Mouse (Mus musculus): ENCODE data around the gene Chd3. TPM values are rescaled to one million over a fixed set of nuclear protein-coding genes. Genes with fewer than 3 reads are reported as not detected.
"Not testable (repeated sequence)": the region's sequence is repeated elsewhere in the genome, so short reads cannot be mapped to it uniquely, and the experiment has no call there.

The Chd3 gene
- polyA plus RNA-seq, 1 experiment from 2014 or later = 39.4 TPM

DNA sequence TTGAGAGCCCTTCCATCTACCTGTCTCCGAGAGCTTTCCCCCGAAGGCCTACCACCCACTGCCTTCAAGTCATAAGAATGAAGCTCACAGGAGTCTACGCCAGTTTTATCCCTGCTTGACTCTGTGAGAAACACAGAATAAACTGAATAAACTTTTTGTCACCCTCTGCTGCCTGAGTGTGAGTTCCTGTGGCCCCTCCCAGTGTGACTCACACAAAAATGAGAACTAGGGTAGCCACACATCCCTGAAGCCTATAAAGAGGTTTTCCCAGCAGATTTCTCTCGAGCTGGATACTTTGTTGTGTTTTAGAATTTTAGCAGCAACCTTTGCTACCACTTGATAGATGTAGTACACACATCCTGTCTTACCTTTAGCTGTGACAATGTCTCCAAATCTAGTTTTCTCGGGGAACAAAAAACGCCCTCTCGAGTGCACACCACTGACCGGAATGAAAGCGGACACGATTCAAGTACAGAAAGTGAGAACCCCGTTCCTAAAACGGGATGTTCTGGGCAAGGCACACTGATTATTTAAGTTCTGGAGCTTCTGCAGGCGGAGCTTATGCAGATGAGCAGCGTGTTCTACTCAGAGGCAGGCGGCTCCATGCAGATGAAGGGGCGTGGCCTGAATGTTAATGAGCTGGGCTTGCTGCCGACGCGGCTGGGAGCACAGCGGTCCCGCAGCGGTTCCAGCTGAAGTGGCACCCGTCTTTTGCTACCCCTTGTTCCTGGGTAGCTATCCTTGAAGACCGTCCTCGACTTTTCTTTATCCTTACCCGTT lies 43.4 kb downstream of the Chd3 start, which contains the start of gene Kcnab3:
Gene Kcnab3, plus strand, starts transcription at position 631 of the 780 bp plus-strand sequence.
- Histone ChIP-seq H3K9ac (ENCODE audit: low read length) (peak within 1 kb of the TSS; percentile 66), H3K27ac (ENCODE audit: low read depth, low read length) (no peak within 1 kb of the TSS), H3K27me3 (ENCODE audit: control insufficient read depth, insufficient read depth, low read length) (peaks cover 16% of the 10 kb centered on the region), H3K4me3 (ENCODE audit: low read depth, low read length) (peak within 1 kb of the TSS; percentile 50), H3K4me2 (peak within 1 kb of the TSS; percentile 91), H3K4me1 (ENCODE audit: control insufficient read depth, insufficient read depth, low read length) (peaks cover 30% of the 10 kb centered on the region), H3K9me3 (ENCODE audit: control insufficient read depth, low read length) (no peaks in the 10 kb centered on the region), H3K36me3 (ENCODE audit: control insufficient read depth, insufficient read depth, low read length) (no peaks in the 10 kb centered on the region)
- peak; percentile 98 for DNase-seq (ENCODE audit: low spot score, missing footprints)
- ATAC-seq (ENCODE audit: low FRiP score) = peak; percentile 71
- 12% methylated on average over 26 of the region's 26 CpGs for WGBS

DNA sequence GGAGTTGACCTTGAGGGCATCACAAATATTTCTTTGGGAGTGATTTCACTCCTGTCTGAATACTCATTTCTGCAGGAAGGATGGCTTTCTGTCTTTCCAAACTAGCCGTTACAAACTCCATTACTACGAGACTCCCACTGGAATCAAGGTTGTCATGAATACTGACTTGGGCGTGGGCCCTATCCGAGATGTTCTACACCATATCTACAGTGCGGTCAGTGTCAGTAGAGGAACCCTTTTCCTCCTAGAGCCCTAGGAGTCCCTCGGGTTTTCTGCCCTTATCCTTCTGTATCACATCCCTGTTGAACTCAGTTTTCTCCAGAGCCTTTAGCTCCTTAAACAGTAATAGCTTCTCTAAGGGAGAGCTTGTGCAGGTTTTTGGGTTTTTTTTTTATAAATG lies 44.5 kb downstream of the Chd3 start:
- 82% methylated on average over 6 of the region's 6 CpGs for WGBS
- Histone ChIP-seq H3K27ac (ENCODE audit: low read depth, low read length) (no peak overlapping the region), H3K4me3 (ENCODE audit: low read depth, low read length) (0 out of 2 replicates have a peak overlapping the region, but pooled peaks have one; percentile 9), H3K4me2 (no peak overlapping the region; the same call in 1 of the 2 replicates), H3K27me3 (ENCODE audit: control insufficient read depth, insufficient read depth, low read length) (peaks cover 16% of the 10 kb centered on the region), H3K4me1 (ENCODE audit: control insufficient read depth, insufficient read depth, low read length) (peaks cover 30% of the 10 kb centered on the region), H3K36me3 (ENCODE audit: control insufficient read depth, insufficient read depth, low read length) (no peaks in the 10 kb centered on the region), H3K9me3 (ENCODE audit: control insufficient read depth, low read length) (no peaks in the 10 kb centered on the region), H3K9ac (ENCODE audit: low read length) (no peak overlapping the region)
- ATAC-seq (ENCODE audit: low FRiP score) = no peak
- DNase-seq (ENCODE audit: low spot score, missing footprints) = peak; percentile 37

DNA sequence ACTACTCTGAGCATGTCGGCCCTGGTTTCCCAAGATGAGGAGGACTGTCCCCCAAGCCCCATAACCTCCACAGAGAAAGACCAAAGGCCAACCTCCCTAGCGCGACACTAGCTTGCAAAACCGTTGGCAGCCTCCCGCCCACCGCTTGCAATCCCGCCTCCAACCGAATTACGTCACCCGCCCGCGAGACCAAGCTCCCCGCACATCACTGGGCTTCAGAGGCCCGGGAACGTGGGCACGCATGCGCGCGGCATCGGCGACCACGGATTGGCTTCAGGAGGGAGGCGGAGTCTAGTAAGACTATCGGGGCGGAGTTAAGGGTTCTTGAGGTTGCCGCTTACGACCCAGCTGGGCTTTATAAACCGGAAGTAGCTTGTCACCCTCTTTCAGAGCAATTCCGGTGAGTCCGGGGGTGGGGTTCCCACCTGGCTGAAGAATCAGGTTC lies 45.5 kb downstream of the Chd3 start, which contains the start of the genes Cntrob and Trappc1:
Gene Cntrob, minus strand, starts transcription at position 109 of the 445 bp plus-strand sequence.
Gene Trappc1, plus strand, starts transcription at position 314 of the 445 bp plus-strand sequence.
- peak within 1 kb of the TSS; percentile 62 for H3K4me3 ChIP-seq (ENCODE audit: low read depth, low read length)
- peaks cover 16% of the 10 kb centered on the region for H3K27me3 ChIP-seq (ENCODE audit: control insufficient read depth, insufficient read depth, low read length)
- peaks cover 30% of the 10 kb centered on the region for H3K4me1 ChIP-seq (ENCODE audit: control insufficient read depth, insufficient read depth, low read length)
- peak within 1 kb of the TSS; percentile 78 for H3K27ac ChIP-seq (ENCODE audit: low read depth, low read length)
- H3K9ac ChIP-seq (ENCODE audit: low read length) = peak within 1 kb of the TSS; percentile 94
- peak within 1 kb of the TSS; percentile 83 for H3K4me2 ChIP-seq
- peaks cover 2% of the 10 kb centered on the region for H3K36me3 ChIP-seq (ENCODE audit: control insufficient read depth, insufficient read depth, low read length)
- DNase-seq (ENCODE audit: low spot score, missing footprints) (peak; percentile 98), ATAC-seq (ENCODE audit: low FRiP score) (peak; percentile 94)
- no peaks in the 10 kb centered on the region for H3K9me3 ChIP-seq (ENCODE audit: control insufficient read depth, low read length)
- under 1% methylated on average over 30 of the region's 30 CpGs for WGBS

DNA sequence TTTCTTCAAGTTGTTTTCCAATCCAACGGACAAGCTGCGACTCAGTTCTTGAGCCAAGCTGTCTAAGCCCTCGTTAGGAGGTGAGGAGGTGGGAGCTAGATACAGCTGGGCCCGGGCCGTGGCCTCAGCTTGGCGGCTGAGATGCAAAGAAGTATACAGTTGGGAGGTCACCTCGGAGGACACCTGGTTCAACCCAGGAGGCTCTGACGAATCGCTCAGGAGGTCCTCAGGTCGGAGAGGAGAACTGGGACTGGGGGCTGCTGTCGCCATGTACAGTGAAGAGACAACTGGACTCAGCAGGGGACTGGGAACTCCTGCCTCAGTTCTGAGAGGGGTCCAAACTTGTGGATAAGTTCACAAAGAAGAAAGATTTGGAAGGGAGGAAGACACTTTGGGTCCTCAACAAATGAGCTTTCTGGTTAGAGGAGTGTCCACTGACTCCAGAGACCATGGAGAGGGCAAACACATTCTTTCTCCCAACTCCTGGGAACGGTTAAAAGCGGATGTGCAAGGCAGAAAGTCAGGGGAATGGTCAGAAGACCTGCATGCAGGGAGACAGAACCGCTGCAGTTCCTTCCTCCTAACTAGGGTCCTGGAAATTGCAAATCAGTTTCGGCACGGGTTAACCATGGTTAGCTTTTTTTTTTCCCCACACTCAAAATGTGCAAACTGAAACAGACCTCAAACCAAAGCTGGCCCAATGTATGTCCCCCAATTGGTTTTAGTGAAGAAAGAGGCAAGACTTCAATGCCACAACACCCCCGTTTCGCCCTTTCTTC lies 46.3 kb downstream of the Chd3 start:
- H3K4me1 ChIP-seq (ENCODE audit: control insufficient read depth, insufficient read depth, low read length) = peaks cover 30% of the 10 kb centered on the region

DNA sequence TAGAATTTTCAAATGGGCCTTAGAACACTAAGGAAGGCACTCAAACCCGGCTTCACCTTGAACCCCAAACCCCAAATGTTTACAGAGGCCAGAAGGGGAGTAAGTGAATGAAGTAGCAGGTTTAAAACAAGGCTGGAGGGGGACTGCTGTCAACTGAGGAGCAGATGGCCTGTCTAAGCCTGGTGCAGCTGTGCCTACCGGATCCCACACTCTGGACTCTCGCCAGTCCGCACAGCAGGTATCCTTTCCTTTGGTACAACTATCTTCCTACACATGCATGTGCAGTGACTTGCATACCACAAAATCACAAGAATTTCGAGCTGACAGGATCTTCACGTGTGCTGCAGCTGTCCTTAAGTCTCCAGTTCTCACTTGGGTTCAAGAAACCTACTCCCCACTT lies 47.2 kb downstream of the Chd3 start:
- WGBS = 78% methylated on average over 6 of the region's 6 CpGs
- H3K9ac ChIP-seq (ENCODE audit: low read length) = peak overlapping the region; percentile 94
- H3K4me2 ChIP-seq = peak overlapping the region; percentile 77
- H3K27me3 ChIP-seq (ENCODE audit: control insufficient read depth, insufficient read depth, low read length) = peaks cover 7% of the 10 kb centered on the region
- 0 out of 2 replicates have a peak overlapping the region, but pooled peaks have one; percentile 9 for H3K4me3 ChIP-seq (ENCODE audit: low read depth, low read length)
- peak overlapping the region; percentile 6; the same call in 1 of the 2 replicates for H3K27ac ChIP-seq (ENCODE audit: low read depth, low read length)
- H3K9me3 ChIP-seq (ENCODE audit: control insufficient read depth, low read length) = no peaks in the 10 kb centered on the region
- H3K36me3 ChIP-seq (ENCODE audit: control insufficient read depth, insufficient read depth, low read length) = peaks cover 5% of the 10 kb centered on the region
- ATAC-seq (ENCODE audit: low FRiP score) (no peak), DNase-seq (ENCODE audit: low spot score, missing footprints) (no peak)
- H3K4me1 ChIP-seq (ENCODE audit: control insufficient read depth, insufficient read depth, low read length) = peaks cover 28% of the 10 kb centered on the region

More for the DNA sequence above, 46.3 kb downstream of the Chd3 start:
- ATAC-seq (ENCODE audit: low FRiP score) (no peak), DNase-seq (ENCODE audit: low spot score, missing footprints) (peak; percentile 93)
- H3K36me3 ChIP-seq (ENCODE audit: control insufficient read depth, insufficient read depth, low read length) = peaks cover 3% of the 10 kb centered on the region
- H3K4me3 ChIP-seq (ENCODE audit: low read depth, low read length) = peak overlapping the region; percentile 62
- H3K9ac ChIP-seq (ENCODE audit: low read length) = peak overlapping the region; percentile 94
- H3K27ac ChIP-seq (ENCODE audit: low read depth, low read length) = peak overlapping the region; percentile 78
- H3K9me3 ChIP-seq (ENCODE audit: control insufficient read depth, low read length) = no peaks in the 10 kb centered on the region
- peaks cover 15% of the 10 kb centered on the region for H3K27me3 ChIP-seq (ENCODE audit: control insufficient read depth, insufficient read depth, low read length)
- WGBS = 30% methylated on average over 18 of the region's 18 CpGs
- peak overlapping the region; percentile 77 for H3K4me2 ChIP-seq

DNA sequence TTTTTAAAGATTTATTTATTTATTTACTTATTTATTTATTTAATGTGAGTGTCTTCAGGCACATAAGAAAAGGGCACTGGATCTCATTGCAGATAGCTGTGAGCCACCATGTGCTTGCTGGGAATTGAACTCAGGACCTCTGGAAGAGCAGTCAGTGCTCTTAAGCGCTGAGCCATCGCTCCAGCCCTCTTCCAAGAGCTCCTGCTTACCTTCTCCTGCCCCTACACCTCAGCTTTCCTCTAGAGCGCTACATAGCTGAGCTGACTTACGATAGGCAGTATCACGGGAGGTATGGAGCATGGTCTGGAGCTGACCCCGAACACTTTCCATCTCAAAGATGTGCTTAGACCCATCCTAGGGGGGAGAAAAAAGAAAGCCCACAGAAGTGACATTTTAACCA lies 47.6 kb downstream of the Chd3 start:
- Histone ChIP-seq H3K4me2 (0 out of 2 replicates have a peak overlapping the region, but pooled peaks have one; percentile 9), H3K9me3 (ENCODE audit: control insufficient read depth, low read length) (no peaks in the 10 kb centered on the region), H3K27me3 (ENCODE audit: control insufficient read depth, insufficient read depth, low read length) (peaks cover 2% of the 10 kb centered on the region), H3K4me3 (ENCODE audit: low read depth, low read length) (no peak overlapping the region), H3K9ac (ENCODE audit: low read length) (no peak overlapping the region), H3K4me1 (ENCODE audit: control insufficient read depth, insufficient read depth, low read length) (peaks cover 25% of the 10 kb centered on the region), H3K36me3 (ENCODE audit: control insufficient read depth, insufficient read depth, low read length) (peaks cover 5% of the 10 kb centered on the region), H3K27ac (ENCODE audit: low read depth, low read length) (no peak overlapping the region)
- DNase-seq (ENCODE audit: low spot score, missing footprints) (no peak), ATAC-seq (ENCODE audit: low FRiP score) (no peak)
- WGBS = 95% methylated on average over 6 of the region's 6 CpGs

DNA sequence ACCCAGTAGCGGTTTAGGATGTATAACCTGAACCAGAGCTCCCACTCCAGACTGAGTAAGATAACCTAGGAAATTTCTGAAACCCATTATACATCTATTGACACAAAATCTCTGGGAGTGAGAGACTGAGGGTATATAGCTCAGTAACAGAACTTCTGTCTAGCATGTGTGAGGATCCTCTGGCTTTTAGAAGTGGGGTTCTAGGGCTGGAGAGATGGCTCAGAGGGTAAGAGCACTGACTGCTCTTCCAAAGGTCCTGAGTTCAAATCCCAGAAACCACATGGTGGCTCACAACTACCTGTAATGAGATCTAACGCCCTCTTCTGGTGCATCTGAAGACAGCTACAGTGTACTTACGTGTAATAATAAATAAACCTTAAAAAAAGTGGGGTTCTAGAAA lies 51.2 kb downstream of the Chd3 start:
- 90% methylated on average over 3 of the region's 3 CpGs for WGBS
- H3K4me3 ChIP-seq (ENCODE audit: low read depth, low read length); H3K27me3 ChIP-seq (ENCODE audit: control insufficient read depth, insufficient read depth, low read length); ATAC-seq (ENCODE audit: low FRiP score); H3K4me2 ChIP-seq; H3K9ac ChIP-seq (ENCODE audit: low read length); H3K9me3 ChIP-seq (ENCODE audit: control insufficient read depth, low read length); H3K36me3 ChIP-seq (ENCODE audit: control insufficient read depth, insufficient read depth, low read length); H3K27ac ChIP-seq (ENCODE audit: low read depth, low read length): not testable (repeated sequence)
- peak; percentile 66 for DNase-seq (ENCODE audit: low spot score, missing footprints)
- H3K4me1 ChIP-seq (ENCODE audit: control insufficient read depth, insufficient read depth, low read length) = peaks cover 13% of the 10 kb centered on the region

DNA sequence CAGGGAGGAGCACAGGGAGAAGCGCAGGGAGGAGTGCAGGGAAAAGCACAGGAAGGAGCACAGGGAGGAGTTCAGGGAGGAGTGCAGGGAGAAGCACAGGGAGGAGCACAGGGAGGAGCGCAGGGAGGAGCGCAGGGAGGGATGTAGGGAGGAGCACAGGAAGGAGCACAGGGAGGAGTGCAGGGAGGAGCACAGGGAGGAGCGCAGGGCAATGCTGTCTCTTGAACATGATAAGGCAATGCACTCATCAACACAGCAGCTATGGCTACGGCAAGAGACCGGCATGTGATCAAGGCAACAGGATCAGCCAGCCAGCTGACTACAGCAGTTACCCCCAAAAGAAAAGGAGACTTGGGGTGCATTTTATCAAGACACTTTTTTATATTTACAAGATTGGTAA lies 52.8 kb downstream of the Chd3 start:
- Histone ChIP-seq H3K9me3 (ENCODE audit: control insufficient read depth, low read length) (no peaks in the 10 kb centered on the region), H3K36me3 (ENCODE audit: control insufficient read depth, insufficient read depth, low read length) (peaks cover 8% of the 10 kb centered on the region), H3K4me2 (no peak overlapping the region), H3K27ac (ENCODE audit: low read depth, low read length) (no peak overlapping the region), H3K4me1 (ENCODE audit: control insufficient read depth, insufficient read depth, low read length) (no peaks in the 10 kb centered on the region), H3K4me3 (ENCODE audit: low read depth, low read length) (no peak overlapping the region), H3K27me3 (ENCODE audit: control insufficient read depth, insufficient read depth, low read length) (no peaks in the 10 kb centered on the region), H3K9ac (ENCODE audit: low read length) (no peak overlapping the region)
- DNase-seq (ENCODE audit: low spot score, missing footprints) (no peak), ATAC-seq (ENCODE audit: low FRiP score) (no peak)
- 98% methylated on average over 6 of the region's 6 CpGs for WGBS
